Mouse (Mus musculus): ENCODE results near the gene Creld2.

The Creld2 gene

DNA sequence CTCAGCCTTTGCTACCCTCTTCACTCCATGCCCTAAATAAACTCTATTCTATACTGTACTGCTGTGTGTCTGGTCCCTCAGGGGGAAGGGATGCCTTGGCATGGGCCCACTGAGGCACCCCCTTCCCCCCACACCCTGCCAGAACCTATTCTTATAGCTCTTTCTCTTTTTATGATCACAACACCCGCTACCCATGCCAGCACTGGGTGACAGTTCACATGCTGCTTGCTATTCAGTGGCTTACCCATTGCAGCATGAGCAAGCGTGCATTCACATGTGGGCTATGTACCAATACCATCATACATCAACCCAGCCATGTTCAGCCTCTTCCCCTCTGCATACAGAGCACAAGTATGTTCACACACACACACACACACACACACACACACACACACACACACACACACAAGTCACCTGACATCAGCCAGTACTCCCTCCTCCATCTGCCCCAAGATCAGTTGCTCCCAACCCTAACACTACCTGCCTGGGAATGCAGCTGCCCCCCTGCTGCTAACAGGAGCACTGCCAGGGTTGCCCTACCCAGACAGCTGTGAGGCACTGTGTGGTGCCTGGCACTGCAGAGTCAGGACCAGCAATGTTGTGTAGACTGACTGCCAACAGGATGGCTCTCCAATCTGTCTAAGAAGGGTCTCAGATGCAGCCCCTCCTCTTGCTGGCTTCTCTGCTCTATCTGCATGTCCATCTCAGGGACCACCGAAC lies 22.3 kb downstream of the Creld2 start:
- TF ChIP-seq GATA4 (IDR thresholded peaks at IDR 0.05; ENCODE audit: insufficient replicate concordance, low read length): no peak

DNA sequence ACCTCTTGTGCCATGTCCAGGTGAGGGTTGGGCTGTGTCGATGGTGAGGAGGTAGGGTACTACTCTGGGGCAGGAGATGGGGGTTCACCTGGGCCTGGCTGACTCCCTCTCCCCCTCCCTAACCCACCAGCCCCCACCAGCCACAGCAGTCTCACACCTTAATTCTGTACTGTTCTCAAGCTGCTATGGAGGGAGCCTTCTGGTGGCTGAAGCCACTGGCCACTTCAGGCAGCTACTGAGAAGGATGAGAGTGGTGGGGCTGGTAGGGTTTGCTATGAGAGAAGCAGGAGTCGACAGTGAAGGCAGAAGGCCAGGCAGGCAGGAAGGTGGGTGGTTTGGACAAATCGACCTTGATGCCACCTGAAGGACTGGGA lies 22.8 kb downstream of the Creld2 start:
- no peak for TF ChIP-seq GATA4 (IDR thresholded peaks at IDR 0.05; ENCODE audit: insufficient replicate concordance, low read length)

DNA sequence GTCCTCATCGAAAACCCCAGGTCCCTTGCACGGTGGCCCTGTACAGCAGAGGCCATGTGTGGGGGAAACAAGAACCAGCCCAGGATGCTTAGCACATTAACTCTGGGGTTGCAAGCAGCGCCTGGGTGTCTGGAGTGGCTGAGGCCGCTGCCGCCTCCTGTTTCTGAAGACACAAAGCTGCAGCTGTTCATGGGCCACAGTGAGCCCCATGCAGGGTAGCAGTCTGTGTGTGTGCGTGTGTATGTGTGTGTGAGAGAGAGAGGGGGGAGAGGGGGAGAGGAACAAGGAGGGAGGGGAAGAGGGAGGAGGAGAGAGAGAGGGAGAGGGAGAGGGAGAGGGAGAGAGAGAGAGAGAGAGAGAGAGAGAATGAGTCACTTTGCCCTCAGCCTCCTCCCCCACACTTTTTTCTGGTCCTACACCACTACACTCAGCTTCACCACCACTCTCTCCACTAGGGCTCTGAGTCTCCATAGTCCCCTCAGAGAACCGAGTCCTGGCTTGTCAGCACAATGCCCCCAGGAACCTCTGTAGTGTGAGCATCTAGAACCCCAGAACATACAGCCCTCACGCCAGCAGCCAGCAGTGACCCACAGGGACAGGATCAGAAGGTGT lies 24.1 kb downstream of the Creld2 start:
- TF ChIP-seq GATA4 (IDR thresholded peaks at IDR 0.05; ENCODE audit: insufficient replicate concordance, low read length): no peak

DNA sequence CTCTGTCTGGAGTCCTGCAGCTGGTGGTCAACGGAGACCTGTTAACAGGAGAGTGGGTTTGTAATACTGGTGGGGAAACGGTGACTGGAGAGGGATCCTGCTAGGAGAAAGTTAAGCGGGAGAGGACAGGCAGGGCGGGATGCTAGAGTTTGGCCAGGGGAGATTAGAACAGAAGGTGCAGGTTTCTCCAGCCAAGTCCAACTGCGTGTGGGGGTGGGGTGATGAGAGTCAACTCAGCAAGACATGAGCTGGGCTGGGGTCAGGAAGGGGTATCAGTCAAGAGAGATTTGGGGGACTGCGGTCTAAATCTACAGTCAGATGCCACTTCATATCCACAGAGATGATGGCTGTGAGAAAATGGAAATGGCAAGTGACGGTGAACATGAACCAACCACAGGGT lies 25.5 kb downstream of the Creld2 start:
- no peak for TF ChIP-seq GATA4 (IDR thresholded peaks at IDR 0.05; ENCODE audit: insufficient replicate concordance, low read length)

DNA sequence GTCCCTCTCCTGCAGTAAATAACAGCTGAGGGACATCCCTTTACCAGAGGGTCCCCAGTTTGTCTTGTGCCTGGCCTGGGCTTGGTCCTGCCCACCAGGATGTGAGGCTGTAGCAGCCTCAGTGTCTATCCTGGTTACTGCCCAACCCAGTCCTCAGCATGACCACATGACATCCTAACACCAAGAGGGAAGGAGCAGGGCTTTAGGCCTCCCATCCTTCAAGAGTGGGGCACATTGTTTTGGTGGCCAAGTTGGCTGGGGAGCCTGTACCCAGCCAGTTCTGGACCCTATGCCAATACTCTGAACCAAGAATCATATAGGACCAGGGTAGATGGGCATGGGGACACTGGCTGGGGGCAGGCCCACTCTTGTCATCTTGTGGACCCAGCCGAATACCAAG lies 29.2 kb downstream of the Creld2 start:
- no peak for TF ChIP-seq GATA4 (IDR thresholded peaks at IDR 0.05; ENCODE audit: insufficient replicate concordance, low read length)

GRCm38 (mm10) chr15:88849621-88850020 lies 30.2 kb downstream of the Creld2 start:
- TF ChIP-seq GATA4 (IDR thresholded peaks at IDR 0.05; ENCODE audit: insufficient replicate concordance, low read length): no peak

DNA sequence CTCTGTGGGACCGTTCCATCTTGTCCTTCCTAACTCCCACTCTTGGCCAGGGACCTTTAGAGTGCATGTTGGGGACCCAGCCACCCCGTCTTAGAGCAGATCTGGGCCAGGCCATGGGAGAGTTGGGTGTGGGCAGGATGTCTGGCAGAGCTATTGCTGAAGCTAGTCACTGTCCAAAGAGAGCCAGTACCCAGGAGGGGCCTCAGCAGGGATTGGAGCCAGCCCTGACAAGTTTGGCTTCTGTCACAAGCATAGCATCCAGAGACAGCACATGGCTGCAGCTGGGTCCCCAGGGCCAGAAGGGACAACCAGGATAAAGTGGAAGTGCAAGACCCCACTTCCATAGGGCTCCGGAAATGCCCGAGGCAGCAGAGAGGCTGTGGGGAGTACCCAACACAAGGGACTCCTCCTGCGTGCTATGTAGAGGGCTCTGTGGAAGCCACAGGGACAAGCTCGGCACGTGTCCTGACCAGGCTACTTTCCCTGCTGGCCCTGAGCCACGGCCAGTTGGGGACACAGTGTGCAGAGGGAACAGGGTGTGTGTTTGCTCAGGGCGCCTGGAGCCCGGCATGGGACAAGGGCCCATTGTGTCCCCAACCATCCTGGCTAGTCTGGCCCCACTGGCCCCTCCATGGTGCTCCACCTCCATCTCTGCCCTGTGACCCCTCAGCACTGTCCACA lies 30.8 kb downstream of the Creld2 start:
- peak; percentile 43; the same call in 1 of the 2 replicates for TF ChIP-seq GATA4 (IDR thresholded peaks at IDR 0.05; ENCODE audit: insufficient replicate concordance, low read length)

DNA sequence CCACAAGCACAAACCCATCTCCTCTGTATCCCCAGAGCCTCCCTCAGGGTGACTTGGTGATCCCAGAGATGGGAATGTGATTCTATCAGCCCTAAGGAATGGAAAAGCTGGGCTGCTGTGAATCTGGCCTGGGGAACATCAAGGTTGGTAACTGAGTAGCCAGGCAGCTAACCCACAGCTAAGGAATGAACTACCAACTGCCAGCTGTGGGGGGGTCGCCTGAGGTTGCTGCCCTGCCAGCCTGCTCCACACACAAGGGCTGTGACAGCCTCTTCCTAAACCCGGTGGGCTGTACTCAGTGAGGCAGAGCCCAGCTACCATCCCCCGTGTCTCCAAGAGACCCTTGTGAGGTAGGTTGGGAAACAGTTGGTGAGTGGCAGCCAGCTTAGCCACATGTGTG lies 31.6 kb downstream of the Creld2 start:
- TF ChIP-seq GATA4 (IDR thresholded peaks at IDR 0.05; ENCODE audit: insufficient replicate concordance, low read length): no peak

- no peak for TF ChIP-seq GATA4 (IDR thresholded peaks at IDR 0.05; ENCODE audit: insufficient replicate concordance, low read length)
Measured at GRCm38 (mm10) chr15:88851507-88852149, 32.2 kb downstream of the Creld2 start.

DNA sequence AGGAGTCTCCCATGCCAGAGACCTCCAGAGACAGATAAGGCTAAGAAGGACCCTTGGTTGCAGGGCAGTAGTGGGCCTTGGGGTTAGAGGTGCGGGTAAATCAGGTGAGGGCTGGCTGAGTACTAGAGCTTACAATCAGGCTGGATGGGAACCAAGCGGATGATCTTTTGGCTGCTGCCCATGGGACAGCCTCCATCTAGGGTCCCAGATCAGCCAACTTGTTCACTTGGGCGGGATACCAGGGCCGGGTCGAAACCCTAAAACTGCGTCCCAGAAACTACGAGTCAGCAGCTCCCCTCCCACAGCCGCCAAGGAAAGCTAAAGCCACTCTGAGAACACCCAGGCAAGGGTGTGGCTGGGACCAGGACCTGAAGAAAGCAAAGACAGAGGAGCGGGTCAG lies 33.7 kb downstream of the Creld2 start:
- no peak for TF ChIP-seq GATA4 (IDR thresholded peaks at IDR 0.05; ENCODE audit: insufficient replicate concordance, low read length)

GRCm38 (mm10) chr15:88854119-88854968 lies 34.9 kb downstream of the Creld2 start:
- TF ChIP-seq GATA4 (IDR thresholded peaks at IDR 0.05; ENCODE audit: insufficient replicate concordance, low read length): no peak

DNA sequence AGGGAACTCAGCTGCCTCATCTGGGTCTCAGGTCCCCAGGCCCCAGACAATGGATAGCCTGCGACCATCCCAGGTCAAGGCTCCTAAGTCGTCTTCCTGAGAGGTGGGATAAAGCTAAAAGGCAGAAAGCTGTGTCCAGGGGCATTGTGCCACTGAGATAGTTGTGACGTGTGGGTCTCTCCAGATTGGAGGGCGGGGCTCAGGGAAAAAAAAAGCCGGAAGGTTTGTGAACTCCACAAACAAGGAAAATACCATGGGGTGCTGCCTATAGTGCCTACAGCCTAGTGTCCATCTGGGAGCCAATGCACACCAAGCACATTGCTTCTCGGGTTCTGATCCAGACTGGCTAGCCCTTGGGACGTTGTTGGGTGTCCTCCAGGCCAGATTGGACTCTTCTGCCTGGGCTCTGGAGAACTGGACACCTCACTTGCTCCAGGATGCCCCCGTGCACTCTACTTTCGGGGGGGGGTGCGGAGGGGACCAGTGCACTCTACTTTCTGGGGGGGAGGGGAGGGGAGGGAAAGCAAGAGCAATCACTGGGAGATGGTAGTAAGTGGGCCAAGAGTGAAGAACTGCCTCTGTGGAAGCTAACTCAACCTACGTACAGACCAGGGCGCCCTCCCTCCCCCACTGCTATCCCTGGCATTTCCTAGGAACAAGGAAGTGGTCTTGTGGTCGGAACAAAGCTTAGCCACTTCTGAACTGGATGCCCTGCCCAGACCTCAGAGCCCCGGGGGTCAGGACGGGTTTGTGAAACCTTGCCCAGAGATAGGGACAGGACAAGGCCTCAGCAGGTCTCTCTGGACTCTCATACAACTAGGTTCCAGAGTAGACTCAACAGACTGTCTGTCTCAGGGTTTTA lies 35.8 kb downstream of the Creld2 start:
- peak; percentile 19; the same call in 1 of the 2 replicates for TF ChIP-seq GATA4 (IDR thresholded peaks at IDR 0.05; ENCODE audit: insufficient replicate concordance, low read length)

DNA sequence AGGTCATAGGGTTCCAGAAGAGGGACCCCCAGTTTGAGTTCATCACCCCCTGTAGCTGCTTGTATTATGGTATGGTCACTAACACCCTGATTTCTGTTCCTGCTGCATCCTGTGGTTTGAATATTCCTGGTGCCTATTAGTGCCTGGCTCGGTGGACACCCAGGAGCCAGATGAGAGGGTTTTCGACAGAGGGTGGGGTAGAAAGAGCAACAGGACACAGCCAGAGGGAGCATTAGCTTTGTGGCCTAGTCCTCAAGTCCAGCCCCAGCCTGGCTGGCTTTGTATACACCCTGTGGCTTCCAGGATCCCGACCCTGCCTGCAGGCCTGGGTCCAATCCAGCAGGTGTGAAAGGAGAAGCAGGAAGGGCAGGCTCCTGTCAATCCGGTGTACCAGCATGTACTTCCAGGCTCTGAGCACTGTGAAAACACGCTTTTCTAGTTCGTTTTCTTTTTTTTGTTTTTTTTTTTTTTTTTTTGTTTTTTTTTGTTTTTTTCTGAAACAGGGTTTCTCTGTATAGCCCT lies 36.5 kb downstream of the Creld2 start:
- TF ChIP-seq GATA4 (IDR thresholded peaks at IDR 0.05; ENCODE audit: insufficient replicate concordance, low read length): no peak

- TF ChIP-seq GATA4 (IDR thresholded peaks at IDR 0.05; ENCODE audit: insufficient replicate concordance, low read length): no peak
Measured at GRCm38 (mm10) chr15:88856613-88857012, 37.2 kb downstream of the Creld2 start.
